Mouse (Mus musculus): ENCODE measurements around the gene Nol4l. TPM values are rescaled to one million over a fixed set of nuclear protein-coding genes. Genes with fewer than 3 reads are reported as not detected.

Nol4l gene
- polyA plus RNA-seq, 1 experiment from 2014 or later: 43.9 TPM

GRCm38 (mm10) chr2:153433859-153434258 is 95.9 kb downstream of the Nol4l start:
- ATAC-seq: no peak
- Histone ChIP-seq H3K4me2 (replicated peaks) (no peak overlapping the region), H3K9me3 (no peaks in the 10 kb centered on the region), H3K36me3 (peaks cover 73% of the 10 kb centered on the region), H3K27ac (no peak overlapping the region), H3K4me1 (replicated peaks) (peaks cover 66% of the 10 kb centered on the region), H3K4me3 (replicated peaks) (no peak overlapping the region), H3K9ac (replicated peaks) (peak overlapping the region; percentile 3; the same call in 1 of the 2 replicates), H3K27me3 (no peaks in the 10 kb centered on the region)
- WGBS: 59% methylated on average over 3 of the region's 3 CpGs

GRCm38 (mm10) chr2:153432492-153432891 is 97.3 kb downstream of the Nol4l start:
- no peak overlapping the region for H3K9ac ChIP-seq (replicated peaks)
- H3K4me1 ChIP-seq (replicated peaks): peaks cover 65% of the 10 kb centered on the region
- no peak overlapping the region for H3K27ac ChIP-seq
- no peak overlapping the region for H3K4me3 ChIP-seq (replicated peaks)
- 51% methylated on average over 7 of the region's 7 CpGs for WGBS
- no peak for ATAC-seq
- H3K36me3 ChIP-seq: peaks cover 84% of the 10 kb centered on the region
- H3K9me3 ChIP-seq: no peaks in the 10 kb centered on the region
- no peaks in the 10 kb centered on the region for H3K27me3 ChIP-seq
- no peak overlapping the region for H3K4me2 ChIP-seq (replicated peaks)

GRCm38 (mm10) chr2:153430571-153430970 is 99.2 kb downstream of the Nol4l start:
- H3K9ac ChIP-seq (replicated peaks): no peak overlapping the region
- peaks cover 79% of the 10 kb centered on the region for H3K36me3 ChIP-seq
- no peak for ATAC-seq
- H3K9me3 ChIP-seq: no peaks in the 10 kb centered on the region
- no peak overlapping the region for H3K4me2 ChIP-seq (replicated peaks)
- no peak overlapping the region for H3K4me3 ChIP-seq (replicated peaks)
- 95% methylated on average over 1 of the region's 1 CpGs for WGBS
- peaks cover 62% of the 10 kb centered on the region for H3K4me1 ChIP-seq (replicated peaks)
- no peaks in the 10 kb centered on the region for H3K27me3 ChIP-seq
- no peak overlapping the region for H3K27ac ChIP-seq

- Histone ChIP-seq H3K9ac (replicated peaks) (no peak overlapping the region; the same call in 1 of the 2 replicates), H3K4me3 (replicated peaks) (no peak overlapping the region), H3K27ac (0 out of 2 replicates have a peak overlapping the region, but pooled peaks have one; percentile 19), H3K27me3 (no peaks in the 10 kb centered on the region), H3K36me3 (peaks cover 70% of the 10 kb centered on the region), H3K4me2 (replicated peaks) (no peak overlapping the region), H3K4me1 (replicated peaks) (peaks cover 61% of the 10 kb centered on the region), H3K9me3 (no peaks in the 10 kb centered on the region)
- WGBS: 81% methylated on average over 2 of the region's 2 CpGs
- no peak for ATAC-seq
Measured at GRCm38 (mm10) chr2:153428485-153428884, 101.3 kb downstream of the Nol4l start.

GRCm38 (mm10) chr2:153426931-153427330 is 102.8 kb downstream of the Nol4l start:
- Histone ChIP-seq H3K4me1 (replicated peaks) (peaks cover 65% of the 10 kb centered on the region), H3K4me3 (replicated peaks) (no peak overlapping the region), H3K9me3 (no peaks in the 10 kb centered on the region), H3K9ac (replicated peaks) (no peak overlapping the region), H3K27ac (peak overlapping the region; percentile 82), H3K4me2 (replicated peaks) (no peak overlapping the region), H3K36me3 (peaks cover 59% of the 10 kb centered on the region), H3K27me3 (no peaks in the 10 kb centered on the region)
- no peak for ATAC-seq
- WGBS: 10% methylated on average over 2 of the region's 2 CpGs

- Histone ChIP-seq H3K4me2 (replicated peaks) (no peak overlapping the region), H3K9me3 (no peaks in the 10 kb centered on the region), H3K36me3 (peaks cover 51% of the 10 kb centered on the region), H3K9ac (replicated peaks) (0 out of 2 replicates have a peak overlapping the region, but pooled peaks have one; percentile 25), H3K4me1 (replicated peaks) (peaks cover 67% of the 10 kb centered on the region), H3K4me3 (replicated peaks) (no peak overlapping the region), H3K27ac (peak overlapping the region; percentile 89), H3K27me3 (no peaks in the 10 kb centered on the region)
- WGBS: 17% methylated on average over 9 of the region's 9 CpGs
- ATAC-seq: peak; percentile 84
Measured at GRCm38 (mm10) chr2:153425998-153426670, 103.6 kb downstream of the Nol4l start.

GRCm38 (mm10) chr2:153425124-153425844 is 104.5 kb downstream of the Nol4l start:
- no peaks in the 10 kb centered on the region for H3K9me3 ChIP-seq
- H3K36me3 ChIP-seq: peaks cover 51% of the 10 kb centered on the region
- H3K27ac ChIP-seq: peak overlapping the region; percentile 89
- peaks cover 67% of the 10 kb centered on the region for H3K4me1 ChIP-seq (replicated peaks)
- H3K4me2 ChIP-seq (replicated peaks): no peak overlapping the region
- no peak for ATAC-seq
- WGBS: 92% methylated on average over 4 of the region's 4 CpGs
- H3K9ac ChIP-seq (replicated peaks): no peak overlapping the region
- H3K4me3 ChIP-seq (replicated peaks): no peak overlapping the region
- H3K27me3 ChIP-seq: no peaks in the 10 kb centered on the region

- peaks cover 51% of the 10 kb centered on the region for H3K36me3 ChIP-seq
- no peak overlapping the region for H3K9ac ChIP-seq (replicated peaks)
Measured at GRCm38 (mm10) chr2:153424557-153424956, 105.2 kb downstream of the Nol4l start.

GRCm38 (mm10) chr2:153423113-153423512 is 106.7 kb downstream of the Nol4l start:
- Histone ChIP-seq H3K27me3 (no peaks in the 10 kb centered on the region), H3K4me3 (replicated peaks) (no peak overlapping the region), H3K4me2 (replicated peaks) (no peak overlapping the region), H3K9ac (replicated peaks) (no peak overlapping the region), H3K27ac (no peak overlapping the region), H3K9me3 (no peaks in the 10 kb centered on the region), H3K36me3 (peaks cover 51% of the 10 kb centered on the region), H3K4me1 (replicated peaks) (peaks cover 58% of the 10 kb centered on the region)
- ATAC-seq: no peak
- WGBS: 93% methylated on average over 3 of the region's 3 CpGs

More at GRCm38 (mm10) chr2:153424557-153424956, 105.2 kb downstream of the Nol4l start:
- 88% methylated on average over 8 of the region's 8 CpGs for WGBS
- no peak overlapping the region for H3K4me2 ChIP-seq (replicated peaks)
- H3K9me3 ChIP-seq: no peaks in the 10 kb centered on the region
- peaks cover 67% of the 10 kb centered on the region for H3K4me1 ChIP-seq (replicated peaks)
- no peaks in the 10 kb centered on the region for H3K27me3 ChIP-seq
- H3K27ac ChIP-seq: no peak overlapping the region
- no peak overlapping the region for H3K4me3 ChIP-seq (replicated peaks)
- no peak for ATAC-seq

GRCm38 (mm10) chr2:153422051-153422450 is 107.7 kb downstream of the Nol4l start:
- H3K4me2 ChIP-seq (replicated peaks): no peak overlapping the region
- no peak overlapping the region for H3K9ac ChIP-seq (replicated peaks)
- H3K27ac ChIP-seq: peak overlapping the region; percentile 51; the same call in 1 of the 2 replicates
- H3K9me3 ChIP-seq: no peaks in the 10 kb centered on the region
- peak; percentile 75 for ATAC-seq
- peaks cover 58% of the 10 kb centered on the region for H3K36me3 ChIP-seq
- H3K27me3 ChIP-seq: no peaks in the 10 kb centered on the region
- 13% methylated on average over 5 of the region's 5 CpGs for WGBS
- no peak overlapping the region for H3K4me3 ChIP-seq (replicated peaks)
- peaks cover 49% of the 10 kb centered on the region for H3K4me1 ChIP-seq (replicated peaks)

GRCm38 (mm10) chr2:153421233-153421632 is 108.5 kb downstream of the Nol4l start:
- peaks cover 44% of the 10 kb centered on the region for H3K4me1 ChIP-seq (replicated peaks)
- H3K9me3 ChIP-seq: no peaks in the 10 kb centered on the region
- no peak overlapping the region for H3K4me3 ChIP-seq (replicated peaks)
- ATAC-seq: no peak
- H3K9ac ChIP-seq (replicated peaks): no peak overlapping the region
- no peak overlapping the region for H3K4me2 ChIP-seq (replicated peaks)
- H3K36me3 ChIP-seq: peaks cover 66% of the 10 kb centered on the region
- no peaks in the 10 kb centered on the region for H3K27me3 ChIP-seq
- no peak overlapping the region for H3K27ac ChIP-seq

GRCm38 (mm10) chr2:153418381-153418780 is 111.4 kb downstream of the Nol4l start:
- H3K4me3 ChIP-seq (replicated peaks): no peak overlapping the region
- H3K4me2 ChIP-seq (replicated peaks): no peak overlapping the region
- H3K36me3 ChIP-seq: peaks cover 82% of the 10 kb centered on the region
- H3K27me3 ChIP-seq: no peaks in the 10 kb centered on the region
- WGBS: 91% methylated on average over 1 of the region's 1 CpGs
- H3K9ac ChIP-seq (replicated peaks): no peak overlapping the region
- ATAC-seq: no peak
- peaks cover 16% of the 10 kb centered on the region for H3K4me1 ChIP-seq (replicated peaks)
- no peaks in the 10 kb centered on the region for H3K9me3 ChIP-seq
- H3K27ac ChIP-seq: no peak overlapping the region
